Mouse (Mus musculus): ENCODE measurements around the gene Epb41l3.
"Not testable (repeated sequence)": the region's sequence is repeated elsewhere in the genome, so short reads cannot be mapped to it uniquely, and the experiment has no call there.

The Epb41l3 gene

GRCm38 (mm10) chr17:69105799-69106401, 30.4 kb downstream of the Epb41l3 start:
- DNase-seq (ENCODE audit: low read depth, low spot score): peak; percentile 22

- no peak for DNase-seq (ENCODE audit: low read depth, low spot score)
Measured at GRCm38 (mm10) chr17:69109216-69109615, 33.7 kb downstream of the Epb41l3 start.

- DNase-seq (ENCODE audit: low read depth, low spot score): no peak
Measured at GRCm38 (mm10) chr17:69112232-69112631, 36.7 kb downstream of the Epb41l3 start.

GRCm38 (mm10) chr17:69119183-69119582, 43.7 kb downstream of the Epb41l3 start:
- no peak for DNase-seq (ENCODE audit: low read depth, low spot score)

GRCm38 (mm10) chr17:69120533-69121358, 45.3 kb downstream of the Epb41l3 start:
- no peak for DNase-seq (ENCODE audit: low read depth, low spot score)

- not testable (repeated sequence) for DNase-seq (ENCODE audit: low read depth, low spot score)
Measured at GRCm38 (mm10) chr17:69122403-69122802, 46.9 kb downstream of the Epb41l3 start.

GRCm38 (mm10) chr17:69127436-69127835, 52.0 kb downstream of the Epb41l3 start:
- DNase-seq (ENCODE audit: low read depth, low spot score): no peak

- peak; percentile 21 for DNase-seq (ENCODE audit: low read depth, low spot score)
Measured at GRCm38 (mm10) chr17:69127981-69128380, 52.5 kb downstream of the Epb41l3 start.

- DNase-seq (ENCODE audit: low read depth, low spot score): no peak
Measured at GRCm38 (mm10) chr17:69129434-69129833, 54.0 kb downstream of the Epb41l3 start.

GRCm38 (mm10) chr17:69143017-69143416, 67.5 kb downstream of the Epb41l3 start:
- DNase-seq (ENCODE audit: low read depth, low spot score): no peak

GRCm38 (mm10) chr17:69150826-69151225, 75.3 kb downstream of the Epb41l3 start:
- DNase-seq (ENCODE audit: low read depth, low spot score): no peak

- no peak for DNase-seq (ENCODE audit: low read depth, low spot score)
Measured at GRCm38 (mm10) chr17:69151281-69151680, 75.8 kb downstream of the Epb41l3 start.

- peak; percentile 58 for DNase-seq (ENCODE audit: low read depth, low spot score)
Measured at GRCm38 (mm10) chr17:69155034-69155433, 79.6 kb downstream of the Epb41l3 start.

- DNase-seq (ENCODE audit: low read depth, low spot score): no peak
Measured at GRCm38 (mm10) chr17:69156522-69157100, 81.1 kb downstream of the Epb41l3 start.

- no peak for DNase-seq (ENCODE audit: low read depth, low spot score)
Measured at GRCm38 (mm10) chr17:69157101-69157808, 81.8 kb downstream of the Epb41l3 start.

GRCm38 (mm10) chr17:69157809-69158185, 82.3 kb downstream of the Epb41l3 start:
- no peak for DNase-seq (ENCODE audit: low read depth, low spot score)

GRCm38 (mm10) chr17:69158690-69159089, 83.2 kb downstream of the Epb41l3 start:
- no peak for DNase-seq (ENCODE audit: low read depth, low spot score)

- no peak for DNase-seq (ENCODE audit: low read depth, low spot score)
Measured at GRCm38 (mm10) chr17:69162731-69163130, 87.2 kb downstream of the Epb41l3 start.

GRCm38 (mm10) chr17:69176949-69177501, 101.5 kb downstream of the Epb41l3 start:
- DNase-seq (ENCODE audit: low read depth, low spot score): no peak

- no peak for DNase-seq (ENCODE audit: low read depth, low spot score)
Measured at GRCm38 (mm10) chr17:69177954-69178353, 102.5 kb downstream of the Epb41l3 start.

- DNase-seq (ENCODE audit: low read depth, low spot score): no peak
Measured at GRCm38 (mm10) chr17:69180905-69181559, 105.5 kb downstream of the Epb41l3 start.

All from telencephalon, adult 2 months (tissue).